Mouse (Mus musculus) neural tube, embryonic 15.5 days (tissue): ENCODE data around the gene Aip. TPM values are rescaled to one million over a fixed set of nuclear protein-coding genes. Genes with fewer than 3 reads are reported as not detected.
"Not testable (repeated sequence)": the region's sequence is repeated elsewhere in the genome, so short reads cannot be mapped to it uniquely, and the experiment has no call there.

Source experiments
- ATAC-seq: fragments of 200-750 bp; cut with Nextera tagmentation; 2 replicates; pipeline ENCODE4 v1.8.0; 2017; ENCODE audit warnings: mild to moderate bottlenecking, moderate TSS enrichment, moderate library complexity; ENCODE audit not compliant: low FRiP score
- H3K27ac ChIP-seq: fragments of 300-500 bp; sonication (generic); replicated peaks from 2 replicates; pipeline ENCODE4 v1.5.1; 2015; ENCODE audit warnings: mild to moderate bottlenecking, inconsistent platforms
- H3K27me3 ChIP-seq: fragments of 300-500 bp; sonication (generic); replicated peaks from 2 replicates; pipeline ENCODE4 v1.6.1; 2015; ENCODE audit warnings: inconsistent platforms
- H3K36me3 ChIP-seq: fragments of 300-500 bp; sonication (generic); 2 replicates; pipeline ENCODE4 v1.6.1; 2015; ENCODE audit warnings: inconsistent platforms
- H3K4me1 ChIP-seq: fragments of 300-500 bp; sonication (generic); 2 replicates; pipeline ENCODE4 v1.6.1; 2015; ENCODE audit warnings: inconsistent platforms
- H3K4me2 ChIP-seq: fragments of 300-500 bp; sonication (generic); 2 replicates; pipeline ENCODE4 v1.6.1; 2015; ENCODE audit warnings: inconsistent platforms, mild to moderate bottlenecking, moderate library complexity
- H3K4me3 ChIP-seq: fragments of 300-500 bp; sonication (generic); replicated peaks from 2 replicates; pipeline ENCODE4 v1.5.1; 2015; ENCODE audit warnings: mild to moderate bottlenecking, inconsistent platforms
- H3K9ac ChIP-seq: fragments of 300-500 bp; sonication (generic); replicated peaks from 2 replicates; pipeline ENCODE4 v1.6.1; 2015; ENCODE audit warnings: mild to moderate bottlenecking, inconsistent platforms
- H3K9me3 ChIP-seq: fragments of 300-500 bp; sonication (generic); replicated peaks from 2 replicates; pipeline ENCODE4 v1.6.1; 2016; ENCODE audit warnings: inconsistent platforms
- WGBS: fragments of 180-500 bp; shearing (Covaris S2); methylation state at CpG from one replicate; pipeline ENCODE4 v1.1.7; 2015; ENCODE audit warnings: mixed read lengths; 5-methylcytosine and 5-hydroxymethylcytosine counted together
- polyA plus RNA-seq: library from polyadenylated mRNA; unstranded; fragments of >200 nt; fragmentation: Nextera tagmentation; extraction: Ambion mirVana; gene quantifications from 2 replicates; pipeline ENCODE4 v1.2.1, GENCODE M21; 2015

Aip gene
- polyA plus RNA-seq, 1 experiment from 2014 or later: 105 TPM

DNA sequence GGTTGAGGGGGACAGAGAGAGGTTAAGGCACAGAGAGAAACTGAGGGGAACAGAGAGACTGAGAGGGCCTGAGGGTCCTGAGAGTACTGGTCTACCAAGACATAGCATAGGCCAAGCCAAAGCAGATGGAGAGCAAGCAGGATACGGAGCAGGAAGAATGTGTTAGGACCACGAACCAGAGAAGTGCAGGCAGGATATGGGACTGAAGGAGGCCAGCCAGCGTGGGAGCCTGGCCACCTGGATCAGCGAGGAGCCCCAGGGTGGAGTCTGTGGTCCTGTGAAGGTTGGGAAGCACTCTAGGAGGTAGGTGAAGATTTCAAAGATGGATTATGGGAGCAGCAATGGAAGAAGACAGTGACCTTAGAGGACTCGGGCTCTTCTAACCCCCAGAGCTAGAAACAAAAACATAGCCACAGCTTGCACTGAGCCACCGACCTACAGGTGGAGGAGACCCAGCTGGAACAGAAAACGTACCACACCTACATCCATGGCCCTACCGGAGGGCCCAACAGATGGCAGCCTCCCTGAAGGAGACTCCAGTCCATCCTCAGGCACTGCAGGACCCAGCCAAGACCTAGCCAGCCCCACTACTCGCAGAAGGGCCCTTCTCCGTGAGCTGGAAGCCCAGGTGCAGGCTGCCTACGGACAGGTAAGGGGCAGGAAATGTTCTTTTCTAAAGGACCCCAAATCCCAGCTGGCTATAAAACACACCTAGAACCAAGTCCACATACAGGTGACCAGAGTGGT, 43.3 kb downstream of the Aip start:
- Histone ChIP-seq H3K4me1 (no peaks in the 10 kb centered on the region), H3K36me3 (no peaks in the 10 kb centered on the region), H3K9ac (no peak overlapping the region), H3K9me3 (no peaks in the 10 kb centered on the region), H3K27ac (no peak overlapping the region), H3K4me3 (no peak overlapping the region), H3K4me2 (no peak overlapping the region), H3K27me3 (0 out of 2 replicates have a peak, but pooled peaks cover 4% of the 10 kb centered on the region)
- 84% methylated on average over 11 of the region's 11 CpGs for WGBS
- no peak for ATAC-seq

- WGBS: 48% methylated on average over 3 of the region's 3 CpGs
- H3K36me3 ChIP-seq: no peaks in the 10 kb centered on the region
- ATAC-seq: no peak
These were observed 44.3 kb downstream of the Aip start, which contains the start of gene Cabp2 for GRCm38 (mm10) chr19:4081394-4081793. Cabp2 (plus strand) TSS chr19:4081578.

DNA sequence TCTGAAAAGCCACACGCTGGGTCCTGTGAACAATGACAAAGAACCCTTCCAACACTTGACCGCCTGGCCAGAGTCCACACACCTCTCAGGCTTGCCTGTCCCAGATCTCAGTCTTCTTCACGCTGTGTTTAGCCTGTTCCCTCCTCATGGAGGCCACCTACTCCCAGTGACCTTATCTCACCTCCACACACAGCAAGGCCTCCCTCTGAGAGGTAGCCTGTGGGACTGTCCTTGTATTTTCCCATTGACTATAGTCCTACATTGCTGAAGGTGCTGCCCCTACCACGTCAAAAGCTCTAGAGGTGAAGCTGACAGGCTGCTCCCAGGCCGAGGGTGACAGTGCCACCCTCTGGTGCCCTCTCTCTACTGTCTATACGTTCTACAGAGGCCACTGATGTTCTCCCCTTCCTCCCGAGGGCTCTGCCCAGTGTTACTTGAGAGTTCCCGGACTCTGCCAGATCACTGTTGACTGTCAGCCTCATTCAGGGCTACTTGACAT, 45.1 kb downstream of the Aip start:
- H3K4me2 ChIP-seq: no peak overlapping the region
- no peak for ATAC-seq
- no peaks in the 10 kb centered on the region for H3K4me1 ChIP-seq
- H3K4me3 ChIP-seq: no peak overlapping the region
- H3K36me3 ChIP-seq: no peaks in the 10 kb centered on the region
- 0 out of 2 replicates have a peak, but pooled peaks cover 4% of the 10 kb centered on the region for H3K27me3 ChIP-seq
- no peak overlapping the region for H3K27ac ChIP-seq
- H3K9me3 ChIP-seq: no peaks in the 10 kb centered on the region
- no peak overlapping the region for H3K9ac ChIP-seq
- WGBS: 67% methylated on average over 8 of the region's 8 CpGs

More at GRCm38 (mm10) chr19:4081394-4081793, 44.3 kb downstream of the Aip start, which contains the start of gene Cabp2:
- no peak within 1 kb of the TSS for H3K4me3 ChIP-seq
- H3K4me2 ChIP-seq: no peak within 1 kb of the TSS
- no peaks in the 10 kb centered on the region for H3K9me3 ChIP-seq
- H3K9ac ChIP-seq: no peak within 1 kb of the TSS
- no peak within 1 kb of the TSS for H3K27ac ChIP-seq
- H3K27me3 ChIP-seq: 0 out of 2 replicates have a peak, but pooled peaks cover 4% of the 10 kb centered on the region
- H3K4me1 ChIP-seq: no peaks in the 10 kb centered on the region

DNA sequence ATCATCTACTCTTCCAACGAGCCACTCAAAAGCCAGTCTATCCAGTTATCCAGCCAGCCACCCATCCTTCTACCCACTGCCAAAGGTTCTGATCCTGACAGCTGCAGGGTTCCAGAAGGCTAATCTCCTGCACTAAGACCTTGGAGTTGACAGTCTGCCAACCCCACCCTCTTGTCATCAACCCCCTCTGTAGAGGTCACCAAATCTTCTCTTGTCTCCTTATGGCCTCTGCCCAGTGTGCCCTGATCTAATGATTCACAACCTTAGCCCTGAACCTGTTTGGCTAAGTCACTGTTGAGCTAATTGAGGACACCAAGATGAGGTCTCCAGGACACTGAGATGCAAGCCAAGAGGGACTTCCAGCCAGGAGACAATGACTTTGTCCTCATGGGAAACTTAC, 46.1 kb downstream of the Aip start:
- Histone ChIP-seq H3K27ac (no peak overlapping the region), H3K36me3 (no peaks in the 10 kb centered on the region), H3K27me3 (0 out of 2 replicates have a peak, but pooled peaks cover 4% of the 10 kb centered on the region), H3K4me2 (no peak overlapping the region), H3K4me1 (no peaks in the 10 kb centered on the region), H3K9ac (no peak overlapping the region), H3K9me3 (no peaks in the 10 kb centered on the region), H3K4me3 (no peak overlapping the region)
- WGBS: 94% methylated on average over 1 of the region's 1 CpGs
- ATAC-seq: no peak

DNA sequence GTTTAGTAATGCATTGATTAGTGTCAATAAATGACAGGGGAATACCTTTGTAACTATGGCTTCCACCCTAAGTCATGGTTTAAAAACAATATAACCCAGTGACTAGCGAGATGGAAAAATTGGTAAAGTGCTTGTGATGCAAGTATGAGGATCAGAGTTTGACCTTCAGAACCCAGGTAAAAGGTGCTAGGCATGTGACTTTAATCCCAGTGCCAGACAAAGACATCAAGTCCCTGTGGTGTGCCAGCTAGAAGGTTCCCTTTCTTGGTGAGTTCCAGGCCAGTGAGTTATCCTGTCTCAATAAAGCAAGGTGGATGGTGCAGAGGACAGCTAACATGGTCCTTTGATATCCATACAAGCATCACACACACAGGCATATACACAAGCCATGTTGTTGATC, 50.1 kb downstream of the Aip start:
- no peak overlapping the region for H3K4me2 ChIP-seq
- no peak for ATAC-seq
- WGBS: 97% methylated on average over 1 of the region's 1 CpGs
- H3K9ac ChIP-seq: no peak overlapping the region
- no peaks in the 10 kb centered on the region for H3K36me3 ChIP-seq
- H3K4me1 ChIP-seq: no peaks in the 10 kb centered on the region
- H3K27ac ChIP-seq: no peak overlapping the region
- no peak overlapping the region for H3K4me3 ChIP-seq
- no peaks in the 10 kb centered on the region for H3K27me3 ChIP-seq
- H3K9me3 ChIP-seq: no peaks in the 10 kb centered on the region

GRCm38 (mm10) chr19:4072706-4073424, 52.8 kb downstream of the Aip start:
- H3K9me3 ChIP-seq: no peaks in the 10 kb centered on the region
- no peak overlapping the region for H3K9ac ChIP-seq
- ATAC-seq: no peak
- no peaks in the 10 kb centered on the region for H3K36me3 ChIP-seq
- H3K27me3 ChIP-seq: no peaks in the 10 kb centered on the region
- H3K4me1 ChIP-seq: no peaks in the 10 kb centered on the region
- H3K4me2 ChIP-seq: no peak overlapping the region
- no peak overlapping the region for H3K27ac ChIP-seq
- no peak overlapping the region for H3K4me3 ChIP-seq
- WGBS: 65% methylated on average over 6 of the region's 6 CpGs

- Histone ChIP-seq H3K9ac (no peak overlapping the region), H3K36me3 (no peaks in the 10 kb centered on the region), H3K4me2 (no peak overlapping the region), H3K27me3 (no peaks in the 10 kb centered on the region), H3K4me1 (no peaks in the 10 kb centered on the region), H3K9me3 (no peaks in the 10 kb centered on the region), H3K4me3 (no peak overlapping the region), H3K27ac (no peak overlapping the region)
- WGBS: 88% methylated on average over 6 of the region's 6 CpGs
- no peak for ATAC-seq
These were observed 54.3 kb downstream of the Aip start for GRCm38 (mm10) chr19:4071406-4071805.

DNA sequence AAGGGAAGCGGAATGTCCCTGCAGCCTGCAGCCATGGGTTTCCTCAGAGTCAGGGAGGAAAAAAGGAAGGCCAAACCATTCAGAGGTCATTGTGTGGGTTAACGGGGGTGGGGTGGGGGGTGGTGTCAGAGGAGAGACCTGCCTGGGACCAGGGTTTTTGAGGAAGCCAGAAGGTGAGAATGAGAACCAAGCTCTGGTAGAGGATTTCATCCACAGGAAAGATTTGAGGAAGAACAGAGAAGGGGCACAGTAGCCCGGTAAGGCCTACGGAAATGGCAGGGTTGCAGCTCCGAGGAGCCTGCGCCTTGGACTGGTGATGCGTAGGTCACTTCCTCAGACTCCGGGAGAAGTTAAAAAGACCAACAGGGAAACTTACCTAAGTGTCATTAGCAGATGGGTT, 54.9 kb downstream of the Aip start:
- Histone ChIP-seq H3K9me3 (no peaks in the 10 kb centered on the region), H3K4me1 (no peaks in the 10 kb centered on the region), H3K27ac (no peak overlapping the region), H3K4me2 (no peak overlapping the region), H3K9ac (no peak overlapping the region), H3K27me3 (no peaks in the 10 kb centered on the region), H3K36me3 (no peaks in the 10 kb centered on the region), H3K4me3 (no peak overlapping the region)
- no peak for ATAC-seq
- WGBS: 82% methylated on average over 8 of the region's 8 CpGs

GRCm38 (mm10) chr19:4070311-4070710, 55.3 kb downstream of the Aip start:
- ATAC-seq: no peak
- Histone ChIP-seq H3K4me2 (no peak overlapping the region), H3K36me3 (no peaks in the 10 kb centered on the region), H3K9ac (no peak overlapping the region), H3K27me3 (no peaks in the 10 kb centered on the region), H3K27ac (no peak overlapping the region), H3K4me3 (no peak overlapping the region), H3K9me3 (no peaks in the 10 kb centered on the region), H3K4me1 (no peaks in the 10 kb centered on the region)
- WGBS: 83% methylated on average over 15 of the region's 15 CpGs

DNA sequence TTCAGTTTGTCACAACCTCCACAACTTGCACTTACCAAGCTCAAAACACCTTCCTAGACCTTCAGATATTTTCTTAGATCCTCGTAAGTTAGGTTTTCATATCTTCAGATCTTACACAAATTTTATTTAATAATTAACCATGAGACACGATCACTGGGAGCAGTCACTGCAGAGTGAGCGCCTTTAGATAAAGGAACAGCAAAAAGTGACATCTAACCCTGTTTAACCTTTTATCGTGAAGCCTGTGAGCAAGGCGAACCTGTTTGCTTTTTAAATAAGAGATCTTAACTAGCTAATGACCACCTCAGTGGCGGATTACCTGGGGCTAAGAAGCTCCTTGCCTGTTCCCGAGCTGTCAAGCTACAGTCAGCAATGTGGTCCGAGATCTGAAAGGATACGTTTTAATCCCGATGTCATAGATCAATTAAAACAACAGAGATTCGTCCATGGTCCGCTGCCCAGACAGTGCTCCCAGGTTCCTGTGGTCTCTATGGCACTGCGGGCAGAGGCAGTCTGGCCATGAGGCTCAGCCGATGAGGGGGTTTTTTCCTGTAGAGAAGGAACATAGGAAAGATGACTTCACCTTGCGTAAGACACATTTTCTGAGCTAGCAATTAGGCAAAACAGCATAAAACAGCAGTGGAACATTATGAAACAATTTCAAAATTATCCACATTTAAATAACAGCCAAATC, 56.8 kb downstream of the Aip start:
- no peak for ATAC-seq
- 75% methylated on average over 15 of the region's 15 CpGs for WGBS
- no peak overlapping the region for H3K4me2 ChIP-seq
- H3K36me3 ChIP-seq: no peaks in the 10 kb centered on the region
- H3K27ac ChIP-seq: no peak overlapping the region
- no peak overlapping the region for H3K9ac ChIP-seq
- no peak overlapping the region for H3K4me3 ChIP-seq
- no peaks in the 10 kb centered on the region for H3K4me1 ChIP-seq
- H3K27me3 ChIP-seq: no peaks in the 10 kb centered on the region
- no peaks in the 10 kb centered on the region for H3K9me3 ChIP-seq

- not testable (repeated sequence) for ATAC-seq, H3K4me3 ChIP-seq, H3K4me1 ChIP-seq, H3K27me3 ChIP-seq, H3K9me3 ChIP-seq, H3K4me2 ChIP-seq, H3K9ac ChIP-seq, H3K27ac ChIP-seq, H3K36me3 ChIP-seq
- 100% methylated on average over 2 of the region's 2 CpGs for WGBS
These were observed 57.4 kb downstream of the Aip start for GRCm38 (mm10) chr19:4068242-4068641.
